Mouse (Mus musculus) left cerebral cortex, adult 2 months (tissue): ENCODE results near the gene Fkbp8. TPM values are rescaled to one million over a fixed set of nuclear protein-coding genes. Genes with fewer than 3 reads are reported as not detected.

ENCODE experiments used
- DNase-seq, 2 experiments: peaks; one replicate each; pipeline ENCODE4 v3.0.0; 2021 to 2022; ENCODE audit warnings: low spot score in 2 of 2, mixed read lengths in 1 of 2; ENCODE audit errors: extremely low spot score in 1 of 2
- H3K27ac ChIP-seq: fragments of 200-600 bp; 2 replicates; pipeline ENCODE4 v1.8.1; 2022
- H3K4me3 ChIP-seq: fragments of 200-600 bp; 2 replicates; pipeline ENCODE4 v1.8.1; 2022
- CTCF ChIP-seq: fragments of 200-600 bp; IDR thresholded peaks from 2 replicates; pipeline ENCODE4 v1.8.1; 2022; ENCODE audit warnings: antibody characterized with exemption, mild to moderate bottlenecking, moderate library complexity
- intact Hi-C: fragments of 180-260 bp; cut with DNase I; formaldehyde crosslinking; loops from one replicate; pipeline ENCODE4 v1.15.1; 2025
- total RNA-seq, 2 experiments: library from RNA; stranded (reverse); gene quantifications; 2 replicates each; pipeline ENCODE4 v1.2.3; 2021

The Fkbp8 gene
- total RNA-seq, 2 experiments from 2014 or later = 392 to 410 TPM

- H3K27ac ChIP-seq = no peak overlapping the region
- H3K4me3 ChIP-seq = no peak overlapping the region
- no peak for TF ChIP-seq CTCF
- no peak for DNase-seq
- intact Hi-C loops = no loop called here
These were observed 8.2 kb downstream of the Fkbp8 start for GRCm38 (mm10) chr8:70535701-70536100.

- H3K4me3 ChIP-seq = peak overlapping the region; percentile 70
- TF ChIP-seq CTCF = no peak
- DNase-seq = no peak
- peak overlapping the region; percentile 66; the same call in 1 of the 2 replicates for H3K27ac ChIP-seq
- intact Hi-C loops = loop anchor here (2.0 kb wide), 1 partner anchor 31 kb away; the partner anchor contains the start of gene Rex1bd
These were observed 10.6 kb downstream of the Fkbp8 start for GRCm38 (mm10) chr8:70538024-70538579.

- DNase-seq = peak; percentile 99
- Histone ChIP-seq H3K4me3 (peak overlapping the region; percentile 70), H3K27ac (peak overlapping the region; percentile 97)
- no peak for TF ChIP-seq CTCF
- intact Hi-C loops = loop anchor here (2.0 kb wide), 1 partner anchor 32 kb away; the partner anchor contains the start of gene Rex1bd
These were observed 11.1 kb downstream of the Fkbp8 start for GRCm38 (mm10) chr8:70538633-70539076.

DNA sequence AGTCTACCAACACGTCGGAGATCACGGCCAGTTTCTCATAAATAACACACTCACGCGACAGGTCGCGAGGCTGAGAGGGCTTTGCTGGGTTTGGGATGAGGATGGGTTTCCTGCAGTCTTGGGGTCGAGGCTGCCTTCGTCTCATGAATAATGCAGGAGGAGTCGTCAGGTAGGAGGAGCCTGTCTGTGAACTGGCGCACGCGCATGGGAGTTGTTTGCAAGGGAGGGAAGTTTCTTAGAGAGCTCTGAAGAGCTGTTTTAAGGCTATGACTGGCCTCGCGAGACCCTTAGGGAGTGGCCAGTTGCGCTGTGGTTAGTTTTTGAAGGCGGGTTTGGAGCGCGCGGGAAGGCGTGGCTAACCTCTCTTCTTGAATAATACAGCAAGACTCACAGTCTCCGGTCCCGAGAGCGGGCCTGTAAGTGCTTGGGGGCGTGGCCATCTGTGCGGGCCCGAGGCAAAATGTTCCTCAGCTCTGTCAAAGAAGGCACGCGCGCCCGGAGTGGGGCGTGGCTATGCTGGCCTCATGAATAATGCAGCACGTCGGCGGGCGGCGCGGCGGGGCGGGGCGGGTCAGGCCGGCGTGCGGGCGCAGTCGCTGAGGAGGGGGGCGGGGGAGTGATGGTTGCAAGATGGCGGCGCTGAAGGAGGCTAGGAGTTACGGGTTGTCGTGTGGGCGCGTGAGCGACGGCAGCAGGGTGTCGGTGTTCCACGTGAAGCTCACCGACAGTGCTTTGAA is 11.7 kb downstream of the Fkbp8 start, which contains the start of gene Ell:
Gene Ell (plus strand): TSS at position 381 of the 737 bp plus-strand sequence.
- TF ChIP-seq CTCF = no peak
- DNase-seq = peak; percentile 99
- intact Hi-C loops = loop anchor here (2.0 kb wide), 1 partner anchor 32 kb away; the partner anchor contains the start of gene Rex1bd
- peak within 1 kb of the TSS; percentile 97 for H3K27ac ChIP-seq
- H3K4me3 ChIP-seq = peak within 1 kb of the TSS; percentile 70

GRCm38 (mm10) chr8:70540013-70540506 is 12.5 kb downstream of the Fkbp8 start:
- intact Hi-C loops = no loop called here
- Histone ChIP-seq H3K4me3 (peak overlapping the region; percentile 70), H3K27ac (peak overlapping the region; percentile 89)
- no peak for DNase-seq
- TF ChIP-seq CTCF = no peak

DNA sequence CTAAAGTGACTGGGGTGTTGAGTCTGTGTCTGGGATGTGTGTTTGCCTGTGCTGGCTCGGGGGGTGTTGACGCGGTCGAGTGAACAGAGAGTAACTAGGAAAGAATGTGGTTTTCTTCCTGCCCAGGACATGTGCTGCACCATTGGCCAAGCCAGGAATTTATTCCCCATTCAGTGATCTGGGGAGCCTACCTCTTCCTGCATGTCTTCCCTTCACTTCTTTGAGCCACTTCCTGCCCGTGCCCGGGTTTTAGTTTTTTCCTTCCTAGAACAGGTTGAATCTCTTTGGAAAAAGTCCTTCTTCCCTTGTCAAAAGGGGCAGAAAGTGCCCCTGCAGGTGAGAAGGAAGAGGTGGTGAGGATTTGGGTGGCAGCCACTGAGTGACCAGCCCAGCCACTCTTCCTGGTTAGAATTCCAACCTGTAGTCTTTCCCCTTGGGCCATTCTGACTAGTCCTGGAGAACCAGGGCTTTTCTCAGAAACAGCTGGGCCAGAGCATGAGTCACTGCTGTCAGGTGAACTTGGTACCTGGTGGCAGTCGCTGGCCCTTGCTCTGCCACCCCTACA is 13.1 kb downstream of the Fkbp8 start:
- intact Hi-C loops = no loop called here
- Histone ChIP-seq H3K4me3 (peak overlapping the region; percentile 70), H3K27ac (no peak overlapping the region)
- no peak for TF ChIP-seq CTCF
- DNase-seq = no peak

GRCm38 (mm10) chr8:70541081-70541480 is 13.6 kb downstream of the Fkbp8 start:
- no peak for TF ChIP-seq CTCF
- Histone ChIP-seq H3K27ac (no peak overlapping the region), H3K4me3 (peak overlapping the region; percentile 70)
- intact Hi-C loops = no loop called here
- DNase-seq = no peak

GRCm38 (mm10) chr8:70544200-70544687 is 16.7 kb downstream of the Fkbp8 start:
- Histone ChIP-seq H3K4me3 (no peak overlapping the region), H3K27ac (no peak overlapping the region)
- intact Hi-C loops = no loop called here
- no peak for DNase-seq
- peak; percentile 57 for TF ChIP-seq CTCF

DNA sequence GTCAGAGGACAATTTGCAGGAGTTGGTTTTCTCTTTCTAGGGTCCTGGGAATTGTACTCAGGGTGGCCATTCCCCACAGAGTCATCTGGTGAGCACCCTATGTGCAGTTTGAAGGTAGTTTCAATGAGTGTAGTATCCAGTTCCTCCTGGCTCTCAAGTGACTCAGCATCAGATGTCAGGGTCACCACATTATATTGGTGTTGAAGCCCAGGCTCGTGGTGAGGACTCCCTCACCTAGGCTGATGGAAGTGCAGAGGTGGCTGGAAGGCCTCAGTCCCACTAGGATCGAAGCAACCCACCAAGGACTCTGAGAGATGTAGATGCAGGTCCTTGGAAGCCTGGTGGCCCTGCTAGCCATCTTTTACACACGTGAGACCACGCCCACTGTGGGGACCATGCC is 18.9 kb downstream of the Fkbp8 start:
- TF ChIP-seq CTCF = no peak
- Histone ChIP-seq H3K27ac (no peak overlapping the region), H3K4me3 (no peak overlapping the region)
- no peak for DNase-seq
- intact Hi-C loops = no loop called here

GRCm38 (mm10) chr8:70547762-70548161 is 20.2 kb downstream of the Fkbp8 start:
- H3K27ac ChIP-seq = no peak overlapping the region
- DNase-seq = no peak
- intact Hi-C loops = no loop called here
- H3K4me3 ChIP-seq = no peak overlapping the region
- TF ChIP-seq CTCF = no peak

- TF ChIP-seq CTCF = no peak; the same call in 1 of the 2 replicates
- no peak for DNase-seq
- intact Hi-C loops = no loop called here
- no peak overlapping the region for H3K4me3 ChIP-seq
- no peak overlapping the region for H3K27ac ChIP-seq
These were observed 22.1 kb downstream of the Fkbp8 start for GRCm38 (mm10) chr8:70549412-70550184.
